Mouse (Mus musculus) urinary bladder, postnatal 4 days (tissue): Measurements from ENCODE around the gene Apba1.

Experiments used
- DNase-seq, 2 experiments: peaks; one replicate each; pipeline ENCODE4 v3.0.0; 2021 to 2022; ENCODE audit warnings: low spot score in 2 of 2

Gene Apba1

GRCm38 (mm10) chr19:23930826-23931225, 172.1 kb downstream of the Apba1 start:
- no peak for DNase-seq

- DNase-seq = no peak
Measured at GRCm38 (mm10) chr19:23941422-23941949, 182.8 kb downstream of the Apba1 start.

GRCm38 (mm10) chr19:23942886-23943285, 184.2 kb downstream of the Apba1 start:
- no peak for DNase-seq

GRCm38 (mm10) chr19:23946026-23946685, 187.5 kb downstream of the Apba1 start:
- DNase-seq = no peak

- DNase-seq = no peak
Measured at GRCm38 (mm10) chr19:23946751-23947150, 188.1 kb downstream of the Apba1 start.

GRCm38 (mm10) chr19:23947871-23948270, 189.2 kb downstream of the Apba1 start:
- no peak for DNase-seq

GRCm38 (mm10) chr19:23948301-23949000, 189.8 kb downstream of the Apba1 start:
- no peak for DNase-seq

GRCm38 (mm10) chr19:23955461-23955860, 196.8 kb downstream of the Apba1 start:
- DNase-seq = no peak

GRCm38 (mm10) chr19:23956299-23956975, 197.8 kb downstream of the Apba1 start:
- DNase-seq = no peak

- DNase-seq = no peak
Measured at GRCm38 (mm10) chr19:23957563-23957962, 198.9 kb downstream of the Apba1 start.

- DNase-seq = no peak
Measured at GRCm38 (mm10) chr19:23958925-23959324, 200.2 kb downstream of the Apba1 start.

- DNase-seq = no peak
Measured at GRCm38 (mm10) chr19:23959870-23960269, 201.2 kb downstream of the Apba1 start.

- DNase-seq = no peak
Measured at GRCm38 (mm10) chr19:23960275-23960674, 201.6 kb downstream of the Apba1 start.

GRCm38 (mm10) chr19:23960831-23961447, 202.3 kb downstream of the Apba1 start:
- DNase-seq = no peak

GRCm38 (mm10) chr19:23961516-23961915, 202.8 kb downstream of the Apba1 start:
- peak in 1 of 2 experiments; percentile 59 for DNase-seq

- DNase-seq = no peak
Measured at GRCm38 (mm10) chr19:23964401-23964910, 205.8 kb downstream of the Apba1 start.

GRCm38 (mm10) chr19:23966376-23966775, 207.7 kb downstream of the Apba1 start:
- no peak for DNase-seq

- DNase-seq = peak in 1 of 2 experiments; percentile 60
Measured at GRCm38 (mm10) chr19:23967156-23967555, 208.5 kb downstream of the Apba1 start.

GRCm38 (mm10) chr19:23968125-23968861, 209.6 kb downstream of the Apba1 start:
- no peak for DNase-seq

- no peak for DNase-seq
Measured at GRCm38 (mm10) chr19:23968862-23969225, 210.2 kb downstream of the Apba1 start.

- DNase-seq = no peak
Measured at GRCm38 (mm10) chr19:23970374-23970773, 211.7 kb downstream of the Apba1 start.
